Mouse (Mus musculus) forebrain, embryonic 12.5 days (tissue): ENCODE results near the gene Mturn. TPM values are rescaled to one million over a fixed set of nuclear protein-coding genes. Genes with fewer than 3 reads are reported as not detected.

ENCODE experiments used
- ATAC-seq: fragments of 200-750 bp; cut with Nextera tagmentation; 2 replicates; pipeline ENCODE4 v1.8.0; 2017; ENCODE audit warnings: moderate TSS enrichment; ENCODE audit not compliant: low FRiP score
- H3K27ac ChIP-seq: fragments of 300-500 bp; sonication (generic); 2 replicates; pipeline ENCODE4 v1.5.1; 2016; ENCODE audit warnings: mild to moderate bottlenecking
- H3K27me3 ChIP-seq: fragments of 300-500 bp; sonication (generic); 2 replicates; pipeline ENCODE4 v1.6.1; 2016; ENCODE audit warnings: mild to moderate bottlenecking
- H3K36me3 ChIP-seq: fragments of 300-500 bp; sonication (generic); replicated peaks from 2 replicates; pipeline ENCODE4 v1.6.1; 2016; ENCODE audit warnings: mild to moderate bottlenecking
- H3K4me1 ChIP-seq: fragments of 300-500 bp; sonication (generic); 2 replicates; pipeline ENCODE4 v1.6.1; 2016
- H3K4me2 ChIP-seq: fragments of 300-500 bp; sonication (generic); 2 replicates; pipeline ENCODE4 v1.6.1; 2016; ENCODE audit warnings: mild to moderate bottlenecking, moderate library complexity
- H3K4me3 ChIP-seq: fragments of 300-500 bp; sonication (generic); replicated peaks from 2 replicates; pipeline ENCODE4 v1.5.1; 2016; ENCODE audit warnings: mild to moderate bottlenecking
- H3K9ac ChIP-seq: fragments of 300-500 bp; sonication (generic); 2 replicates; pipeline ENCODE4 v1.6.1; 2016; ENCODE audit warnings: mild to moderate bottlenecking
- H3K9me3 ChIP-seq: fragments of 300-500 bp; sonication (generic); 2 replicates; pipeline ENCODE4 v1.6.1; 2016
- WGBS: fragments of 180-500 bp; shearing (Covaris S2); methylation state at CpG from one replicate; pipeline ENCODE4 v1.1.7; 2016; 5-methylcytosine and 5-hydroxymethylcytosine counted together
- polyA plus RNA-seq: library from polyadenylated mRNA; unstranded; fragments of >200 nt; fragmentation: Nextera tagmentation; extraction: Ambion mirVana; gene quantifications from 2 replicates; pipeline ENCODE4 v1.2.1, GENCODE M21; 2016

Mturn gene
- 37.5 and 38.6 TPM in 2 replicates for polyA plus RNA-seq

DNA sequence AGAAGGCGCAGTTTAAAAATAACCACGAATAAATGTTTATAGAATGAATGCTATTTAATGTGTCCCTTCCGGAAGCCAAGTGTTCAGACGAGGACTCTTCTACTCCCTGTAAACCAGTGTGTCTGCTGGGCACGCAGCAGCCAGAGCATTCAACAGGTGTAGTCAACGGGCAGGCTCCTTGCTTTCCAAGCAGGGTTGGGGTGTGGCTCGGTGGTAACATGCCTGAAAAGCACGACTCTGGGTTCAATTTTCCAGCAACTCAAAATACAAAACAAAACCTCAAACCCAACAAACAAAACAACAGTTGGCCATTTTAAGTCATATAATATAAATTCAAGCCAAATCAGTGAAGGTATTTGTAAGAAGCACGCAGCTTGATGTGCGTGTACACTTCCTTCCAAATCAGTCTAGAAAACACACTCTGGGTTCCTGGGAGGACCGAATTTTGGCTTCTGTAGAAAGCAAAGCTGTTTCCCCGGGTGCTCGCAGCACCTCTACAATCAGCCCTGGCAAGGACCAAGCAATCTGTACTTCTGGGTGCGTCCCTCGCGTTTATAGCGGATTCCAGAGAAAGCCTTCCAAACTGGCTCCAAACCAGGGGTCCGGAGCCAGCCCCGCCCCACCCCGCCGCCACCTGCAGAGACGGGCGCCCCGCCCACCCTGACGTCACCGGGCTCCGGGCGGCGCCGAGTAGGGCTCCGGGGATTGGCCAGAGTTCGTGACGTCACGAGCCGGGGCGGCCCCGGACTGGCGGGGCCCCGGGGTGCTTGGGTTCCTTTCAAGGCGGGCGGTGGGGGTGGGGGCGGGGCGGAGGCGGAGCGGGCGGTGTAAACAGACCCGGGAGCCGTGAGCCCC, at the start of gene Mturn:
Gene Mturn (plus strand): TSS at position 734 of the 855 bp plus-strand sequence.
- peak within 1 kb of the TSS; percentile 68 for H3K27ac ChIP-seq
- peak within 1 kb of the TSS; percentile 93 for H3K4me2 ChIP-seq
- H3K4me1 ChIP-seq, result peaks cover 15% of the 10 kb centered on the region

GRCm38 (mm10) chr6:54639877-54640276, 41.5 kb upstream of the Mturn start:
- no peak for ATAC-seq
- H3K27me3 ChIP-seq, result no peaks in the 10 kb centered on the region
- no peak overlapping the region for H3K4me2 ChIP-seq
- no peak overlapping the region for H3K4me3 ChIP-seq
- H3K27ac ChIP-seq, result no peak overlapping the region
- H3K9ac ChIP-seq, result no peak overlapping the region
- H3K36me3 ChIP-seq, result peaks cover 8% of the 10 kb centered on the region; the same call in 1 of the 2 replicates
- H3K4me1 ChIP-seq, result no peaks in the 10 kb centered on the region
- 91% methylated on average over 3 of the region's 3 CpGs for WGBS
- H3K9me3 ChIP-seq, result no peaks in the 10 kb centered on the region

More for the DNA sequence above, at the start of gene Mturn:
- Histone ChIP-seq H3K27me3 (peaks cover 27% of the 10 kb centered on the region), H3K9me3 (no peaks in the 10 kb centered on the region), H3K9ac (peak within 1 kb of the TSS; percentile 76), H3K36me3 (no peaks in the 10 kb centered on the region), H3K4me3 (peak within 1 kb of the TSS; percentile 90)
- ATAC-seq, result peak; percentile 98
- 4% methylated on average over 48 of the region's 48 CpGs for WGBS

DNA sequence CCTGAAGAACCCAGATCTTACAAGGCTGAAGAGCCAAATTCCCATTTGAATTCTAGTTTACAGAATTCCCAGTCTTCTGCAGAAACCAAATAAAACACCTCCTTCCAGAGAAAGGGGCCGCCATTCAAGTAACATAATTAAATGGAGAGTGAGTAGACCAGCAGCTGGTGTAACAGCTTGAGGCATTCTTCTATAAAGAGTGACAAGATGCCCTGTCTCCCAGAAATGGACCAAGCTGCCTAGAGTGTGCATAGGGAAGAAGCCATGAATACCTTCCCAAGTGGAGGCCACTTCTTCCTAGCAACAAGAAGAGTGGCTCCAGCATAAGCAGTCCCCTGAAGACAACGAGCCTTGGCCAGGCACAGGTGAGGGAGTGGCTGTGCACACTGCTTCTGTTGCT, 39.5 kb upstream of the Mturn start:
- no peak overlapping the region for H3K27ac ChIP-seq
- no peaks in the 10 kb centered on the region for H3K4me1 ChIP-seq
- 86% methylated on average over 2 of the region's 2 CpGs for WGBS
- peaks cover 4% of the 10 kb centered on the region; the same call in 1 of the 2 replicates for H3K36me3 ChIP-seq
- no peak overlapping the region for H3K9ac ChIP-seq
- ATAC-seq, result no peak
- H3K4me3 ChIP-seq, result no peak overlapping the region
- H3K27me3 ChIP-seq, result no peaks in the 10 kb centered on the region
- H3K9me3 ChIP-seq, result no peaks in the 10 kb centered on the region
- H3K4me2 ChIP-seq, result no peak overlapping the region

DNA sequence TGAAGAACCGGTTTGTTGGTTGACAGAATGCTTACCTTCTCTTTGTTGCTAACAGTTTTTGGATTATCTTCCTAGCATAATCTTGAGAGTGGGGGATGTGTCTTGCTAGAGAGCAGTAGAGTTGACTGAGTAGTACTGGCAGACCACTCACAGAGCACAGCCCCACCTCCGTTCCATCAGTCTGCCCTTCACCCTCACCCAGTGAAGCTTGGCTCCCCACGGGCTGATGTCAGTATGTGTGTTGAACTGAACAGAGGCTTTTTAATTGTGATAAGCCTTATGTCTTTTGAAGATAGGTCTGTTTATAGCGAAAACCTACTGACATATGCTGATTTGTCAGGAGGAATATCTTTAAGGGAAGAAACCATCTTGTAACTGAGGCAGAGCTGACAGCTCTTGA, 38.2 kb upstream of the Mturn start:
- 89% methylated on average over 4 of the region's 4 CpGs for WGBS
- H3K4me3 ChIP-seq, result no peak overlapping the region
- no peak overlapping the region for H3K4me2 ChIP-seq
- no peak overlapping the region for H3K27ac ChIP-seq
- ATAC-seq, result no peak
- H3K4me1 ChIP-seq, result no peaks in the 10 kb centered on the region
- no peak overlapping the region for H3K9ac ChIP-seq
- H3K9me3 ChIP-seq, result no peaks in the 10 kb centered on the region
- H3K36me3 ChIP-seq, result peaks cover 4% of the 10 kb centered on the region; the same call in 1 of the 2 replicates
- H3K27me3 ChIP-seq, result no peaks in the 10 kb centered on the region

DNA sequence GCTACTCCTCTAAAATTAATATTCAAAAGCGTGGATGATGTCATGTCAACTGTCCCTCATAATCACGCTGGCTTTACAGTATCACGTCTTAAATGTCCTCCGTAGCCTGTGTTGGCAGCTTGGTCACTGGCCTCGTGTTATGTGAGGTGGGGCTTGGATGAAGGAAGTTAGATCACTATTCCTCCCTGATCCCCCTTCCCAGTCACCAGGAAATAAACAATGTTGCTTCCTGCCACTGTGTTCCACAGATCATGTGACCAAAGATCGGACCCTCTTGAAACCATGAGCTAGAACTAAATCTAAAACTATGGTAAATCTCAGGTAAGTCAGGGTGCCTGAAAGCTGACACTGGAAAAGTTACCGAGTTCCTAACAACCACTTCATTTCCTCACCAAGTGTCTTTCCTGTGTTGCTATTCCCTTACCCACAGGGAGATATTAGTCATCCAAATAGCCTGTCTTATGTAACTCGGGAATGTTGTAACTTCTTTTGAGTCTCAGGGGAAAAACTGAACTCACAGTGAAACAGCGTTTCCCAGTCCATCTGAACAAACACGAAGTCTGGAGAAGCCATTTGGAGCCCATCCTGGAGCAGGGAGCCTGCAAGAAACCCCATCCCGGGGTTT, 25.8 kb upstream of the Mturn start:
- H3K4me1 ChIP-seq, result no peaks in the 10 kb centered on the region
- no peaks in the 10 kb centered on the region for H3K36me3 ChIP-seq
- no peak overlapping the region for H3K4me3 ChIP-seq
- no peaks in the 10 kb centered on the region for H3K27me3 ChIP-seq
- H3K9ac ChIP-seq, result no peak overlapping the region
- H3K27ac ChIP-seq, result no peak overlapping the region
- H3K4me2 ChIP-seq, result no peak overlapping the region
- no peak for ATAC-seq
- H3K9me3 ChIP-seq, result no peaks in the 10 kb centered on the region
- WGBS, result 89% methylated on average over 11 of the region's 11 CpGs

DNA sequence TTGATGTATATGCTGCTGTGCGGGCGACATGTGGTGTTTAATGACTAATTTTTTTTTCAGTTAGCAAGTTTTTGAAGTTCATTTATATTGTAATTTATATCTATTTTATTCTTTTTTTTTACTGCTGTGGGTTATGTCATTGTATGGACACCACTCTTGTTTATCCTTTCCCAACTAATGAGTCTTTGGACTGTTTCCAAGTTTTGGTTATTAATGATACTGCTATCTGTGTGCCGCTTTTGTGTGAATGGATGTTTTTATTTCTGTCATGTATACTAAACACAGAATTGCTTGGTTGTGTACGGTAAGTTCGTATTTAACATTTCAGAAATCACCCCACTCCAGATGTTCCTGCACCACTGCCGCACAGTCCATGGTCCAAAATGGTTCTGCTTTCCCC, 23.6 kb upstream of the Mturn start:
- Histone ChIP-seq H3K27ac (no peak overlapping the region), H3K4me3 (no peak overlapping the region), H3K4me2 (no peak overlapping the region), H3K4me1 (no peaks in the 10 kb centered on the region), H3K36me3 (no peaks in the 10 kb centered on the region), H3K9ac (no peak overlapping the region), H3K9me3 (no peaks in the 10 kb centered on the region), H3K27me3 (no peaks in the 10 kb centered on the region)
- 88% methylated on average over 6 of the region's 6 CpGs for WGBS
- ATAC-seq, result no peak

DNA sequence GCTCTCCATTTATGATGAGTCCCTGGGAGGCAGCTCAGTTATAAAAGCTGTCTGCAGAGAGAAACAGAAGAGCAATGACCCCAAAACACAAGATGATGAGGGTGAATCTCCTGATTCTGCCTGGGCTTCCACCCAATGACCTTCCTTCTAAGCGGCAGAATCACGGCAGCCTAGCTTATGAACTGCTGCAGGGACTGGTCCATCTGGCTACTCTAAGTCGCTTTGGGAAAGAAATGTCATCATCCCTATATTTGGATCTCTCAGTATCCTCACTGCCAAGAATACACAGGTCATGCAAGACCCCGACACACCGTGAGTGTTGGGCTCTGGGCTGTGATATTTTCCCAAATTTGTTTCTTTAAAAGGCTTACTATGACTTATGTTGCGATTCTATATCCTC, 11.6 kb upstream of the Mturn start:
- Histone ChIP-seq H3K4me2 (no peak overlapping the region), H3K9ac (no peak overlapping the region), H3K36me3 (no peaks in the 10 kb centered on the region), H3K9me3 (0 out of 2 replicates have a peak, but pooled peaks cover 3% of the 10 kb centered on the region), H3K4me1 (no peaks in the 10 kb centered on the region), H3K27ac (no peak overlapping the region), H3K27me3 (no peaks in the 10 kb centered on the region), H3K4me3 (no peak overlapping the region)
- WGBS, result 90% methylated on average over 6 of the region's 6 CpGs
- no peak for ATAC-seq

- Histone ChIP-seq H3K27me3 (no peaks in the 10 kb centered on the region), H3K4me3 (no peak overlapping the region), H3K36me3 (no peaks in the 10 kb centered on the region), H3K9me3 (no peaks in the 10 kb centered on the region), H3K9ac (no peak overlapping the region), H3K27ac (no peak overlapping the region), H3K4me2 (no peak overlapping the region), H3K4me1 (no peaks in the 10 kb centered on the region)
- 44% methylated on average over 5 of the region's 5 CpGs for WGBS
- no peak for ATAC-seq
These were observed 8.5 kb upstream of the Mturn start for GRCm38 (mm10) chr6:54672901-54673300.

DNA sequence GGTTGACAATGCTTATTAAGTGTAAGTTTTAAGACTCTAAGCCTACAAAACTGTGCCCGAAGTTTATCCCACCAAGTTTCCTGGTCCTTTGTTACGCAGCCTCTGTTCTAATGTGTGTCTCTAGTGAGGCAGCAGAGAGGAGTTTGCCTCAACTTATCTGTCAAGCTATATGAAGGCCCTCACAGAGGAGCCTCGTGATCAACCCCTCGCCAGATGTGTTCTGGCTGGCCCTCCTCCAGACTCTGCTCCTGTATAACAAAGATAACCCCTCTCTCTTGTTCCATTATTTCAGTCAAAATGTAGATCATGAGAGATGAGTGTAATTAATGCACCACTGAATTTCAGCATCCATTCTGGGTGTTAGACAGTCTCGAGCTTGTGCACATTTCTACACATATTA, 1.7 kb upstream of the Mturn start:
- no peak overlapping the region for H3K4me3 ChIP-seq
- WGBS, result 76% methylated on average over 5 of the region's 5 CpGs
- no peak overlapping the region for H3K27ac ChIP-seq
- H3K9ac ChIP-seq, result no peak overlapping the region
- no peaks in the 10 kb centered on the region for H3K36me3 ChIP-seq
- no peak for ATAC-seq
- H3K27me3 ChIP-seq, result peaks cover 22% of the 10 kb centered on the region
- peaks cover 10% of the 10 kb centered on the region for H3K4me1 ChIP-seq
- no peaks in the 10 kb centered on the region for H3K9me3 ChIP-seq
- H3K4me2 ChIP-seq, result no peak overlapping the region

DNA sequence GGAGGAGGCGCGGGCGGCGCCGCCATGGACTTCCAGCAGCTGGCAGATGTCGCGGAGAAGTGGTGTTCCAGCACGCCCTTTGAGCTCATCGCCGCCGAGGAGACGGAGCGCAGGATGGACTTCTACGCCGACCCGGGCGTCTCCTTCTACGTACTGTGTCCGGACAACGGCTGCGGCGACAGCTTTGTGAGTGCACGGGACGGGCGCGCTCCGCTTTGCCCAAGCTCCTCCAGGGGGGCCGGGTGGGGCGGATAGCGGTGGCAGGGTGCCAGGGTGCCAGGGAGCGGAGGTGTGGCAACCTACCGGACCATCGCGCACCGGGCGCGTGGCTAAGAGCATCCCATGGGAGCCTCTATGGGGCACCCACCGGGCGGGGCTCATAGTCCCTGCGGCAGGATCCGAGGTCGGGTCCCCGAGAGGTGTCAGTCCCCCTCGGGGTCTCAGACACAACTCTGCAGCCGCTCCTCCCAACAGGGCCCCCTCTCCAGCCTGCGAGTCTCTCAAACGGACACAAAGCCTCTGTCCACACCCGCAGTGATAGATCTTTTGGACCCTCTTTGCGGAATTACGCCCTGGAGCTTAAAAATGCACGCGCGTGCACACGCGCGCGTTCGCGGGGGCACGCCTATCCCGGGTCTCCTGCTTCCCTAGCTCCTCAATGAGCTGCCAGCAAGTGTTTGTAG, 463 bp downstream of the Mturn start:
- peak overlapping the region; percentile 68 for H3K27ac ChIP-seq
- H3K4me1 ChIP-seq, result peaks cover 15% of the 10 kb centered on the region
- H3K9ac ChIP-seq, result peak overlapping the region; percentile 76
- peak overlapping the region; percentile 93 for H3K4me2 ChIP-seq
- H3K36me3 ChIP-seq, result no peaks in the 10 kb centered on the region
- H3K4me3 ChIP-seq, result peak overlapping the region; percentile 90
- H3K27me3 ChIP-seq, result peaks cover 27% of the 10 kb centered on the region
- WGBS, result under 1% methylated on average over 61 of the region's 61 CpGs
- H3K9me3 ChIP-seq, result no peaks in the 10 kb centered on the region
- peak; percentile 87 for ATAC-seq

DNA sequence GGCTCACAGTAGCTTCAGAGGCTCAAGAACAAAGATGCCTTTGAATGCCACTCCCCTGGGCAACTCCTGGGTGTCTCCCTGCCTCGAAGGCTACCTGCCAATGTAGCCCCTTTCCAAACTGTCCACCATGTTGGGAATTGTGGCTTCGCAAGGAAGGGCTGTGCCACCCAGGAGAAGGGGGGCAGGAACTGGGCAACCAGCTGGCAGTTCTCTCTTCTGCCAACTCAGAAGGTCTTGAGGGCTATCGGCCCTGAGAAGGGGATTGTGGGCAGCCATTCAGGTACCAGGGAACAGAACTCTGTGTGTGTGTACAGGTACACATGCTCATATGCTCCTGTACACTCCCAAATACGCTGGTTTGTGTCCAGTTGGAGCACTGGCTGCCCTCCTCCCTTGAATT, 2.7 kb downstream of the Mturn start:
- Histone ChIP-seq H3K9me3 (no peaks in the 10 kb centered on the region), H3K4me2 (no peak overlapping the region), H3K27ac (no peak overlapping the region), H3K4me1 (peaks cover 15% of the 10 kb centered on the region), H3K27me3 (peaks cover 32% of the 10 kb centered on the region), H3K4me3 (no peak overlapping the region), H3K9ac (no peak overlapping the region), H3K36me3 (no peaks in the 10 kb centered on the region)
- ATAC-seq, result no peak
- 91% methylated on average over 4 of the region's 4 CpGs for WGBS

GRCm38 (mm10) chr6:54685103-54685502, 3.7 kb downstream of the Mturn start:
- no peak overlapping the region for H3K9ac ChIP-seq
- no peak overlapping the region for H3K4me3 ChIP-seq
- H3K9me3 ChIP-seq, result no peaks in the 10 kb centered on the region
- no peak for ATAC-seq
- H3K4me1 ChIP-seq, result peaks cover 15% of the 10 kb centered on the region
- peaks cover 23% of the 10 kb centered on the region for H3K27me3 ChIP-seq
- no peak overlapping the region for H3K4me2 ChIP-seq
- WGBS, result 92% methylated on average over 5 of the region's 5 CpGs
- no peak overlapping the region for H3K27ac ChIP-seq
- H3K36me3 ChIP-seq, result no peaks in the 10 kb centered on the region; the same call in 1 of the 2 replicates
